In the genomic region with DNA sequence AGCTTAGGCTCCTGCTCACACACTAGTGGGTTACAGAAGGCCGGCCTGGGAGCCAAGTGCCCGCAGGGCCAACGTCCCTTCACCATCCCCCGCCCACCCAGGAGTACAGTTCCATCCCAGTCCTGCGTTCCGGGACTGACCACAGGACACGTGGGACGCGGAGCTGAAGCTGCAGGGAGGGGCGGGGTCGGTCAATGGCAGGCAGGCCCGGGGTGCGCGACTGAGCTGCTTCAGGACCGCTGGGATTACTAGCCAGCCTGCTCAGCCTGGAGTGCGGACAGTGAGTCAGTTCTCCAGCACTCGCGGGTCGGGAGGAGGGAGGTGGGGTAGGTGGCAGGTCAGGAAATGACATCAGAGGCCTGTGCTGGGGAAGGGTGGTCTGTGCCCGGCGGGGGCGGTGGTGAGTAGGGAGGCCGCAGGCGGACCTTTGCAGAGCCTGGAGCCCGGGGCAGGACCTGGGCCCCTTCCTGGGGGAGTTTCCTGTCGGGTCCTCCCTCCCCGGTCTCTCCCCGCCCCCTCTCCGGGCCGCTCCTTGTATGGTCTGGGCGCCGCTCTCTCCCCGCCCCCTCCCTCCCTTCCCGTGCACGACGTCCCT, we compare ENCODE assay signal across 7 mouse cellular contexts. TPM values are rescaled to one million over a fixed set of nuclear protein-coding genes. Genes with fewer than 3 reads are reported as not detected.
A peak's percentile ranks its signal among the peaks of the same experiment; 100 is the strongest.
DNase-seq lines count a peak whose midpoint lies in the region; ATAC-seq and TF ChIP-seq lines count a peak whose summit lies in the region.

A gene (plus strand): TSS at position 205 of the 595 bp plus-strand sequence.

- H3K4me3 ChIP-seq in intestine, postnatal 0 days (ENCODE audit: low read depth, low read length), result peak within 1 kb of the TSS; percentile 89
- H3K4me3 ChIP-seq in midbrain, embryonic 12.5 days, result peak within 1 kb of the TSS; percentile 78
- H3K4me3 ChIP-seq in small intestine, adult 2 months (ENCODE audit: low read depth, low read length), result peak within 1 kb of the TSS; percentile 79

- H3K4me2 ChIP-seq in intestine, postnatal 0 days (replicated peaks; ENCODE audit: low read depth), result peak within 1 kb of the TSS; percentile 96
- peak within 1 kb of the TSS; percentile 90 for H3K4me2 ChIP-seq in midbrain, embryonic 12.5 days (replicated peaks)

- no peaks in the 10 kb centered on the region for H3K9me3 ChIP-seq in intestine, postnatal 0 days (ENCODE audit: control insufficient read depth)
- no peaks in the 10 kb centered on the region for H3K9me3 ChIP-seq in midbrain, embryonic 12.5 days

- under 1% methylated on average over 23 of the region's 36 CpGs for WGBS in intestine, postnatal 0 days
- WGBS in midbrain, embryonic 12.5 days, result 0% methylated on average over 21 of the region's 36 CpGs
- 1% methylated on average over 30 of the region's 36 CpGs for WGBS in small intestine, adult 2 months

- H3K27me3 ChIP-seq in intestine, postnatal 0 days (replicated peaks; ENCODE audit: control insufficient read depth, insufficient read depth, low read length), result no peaks in the 10 kb centered on the region
- no peaks in the 10 kb centered on the region for H3K27me3 ChIP-seq in midbrain, embryonic 12.5 days
- H3K27me3 ChIP-seq in small intestine, adult 2 months (ENCODE audit: control insufficient read depth, insufficient read depth, low read length), result no peaks in the 10 kb centered on the region

- intact Hi-C loops in left cerebral cortex, postnatal 4 days (cut with DNase I), result no loop called here

- peaks cover 20% of the 10 kb centered on the region for H3K4me1 ChIP-seq in intestine, postnatal 0 days (replicated peaks; ENCODE audit: control insufficient read depth, insufficient read depth, low read length)
- H3K4me1 ChIP-seq in midbrain, embryonic 12.5 days, result peaks cover 28% of the 10 kb centered on the region
- peaks cover 30% of the 10 kb centered on the region for H3K4me1 ChIP-seq in small intestine, adult 2 months (ENCODE audit: control insufficient read depth, insufficient read depth, insufficient read length, low read length)

- H3K9ac ChIP-seq in intestine, postnatal 0 days (ENCODE audit: low read depth, low read length), result peak within 1 kb of the TSS; percentile 91
- peak within 1 kb of the TSS; percentile 84 for H3K9ac ChIP-seq in midbrain, embryonic 12.5 days (replicated peaks)

- H3K27ac ChIP-seq in intestine, postnatal 0 days (ENCODE audit: low read depth, low read length), result peak within 1 kb of the TSS; percentile 93
- H3K27ac ChIP-seq in midbrain, embryonic 12.5 days (replicated peaks), result peak within 1 kb of the TSS; percentile 90
- H3K27ac ChIP-seq in small intestine, adult 2 months (ENCODE audit: insufficient read depth, low read depth, low read length), result peak within 1 kb of the TSS; percentile 85

- TF ChIP-seq CTCF in intestine, postnatal 0 days (IDR thresholded peaks at IDR 0.05; ENCODE audit: low read depth), result peak; percentile 68
- 0 out of 2 replicates have a peak, but pooled peaks have one; percentile 23 for TF ChIP-seq CTCF in small intestine, adult 2 months (IDR thresholded peaks at IDR 0.05; ENCODE audit: extremely low read depth, insufficient read length, insufficient replicate concordance, low read depth, low read length)

- peaks cover 9% of the 10 kb centered on the region; the same call in 1 of the 2 replicates for H3K36me3 ChIP-seq in intestine, postnatal 0 days (ENCODE audit: control insufficient read depth, insufficient read depth)
- no peaks in the 10 kb centered on the region for H3K36me3 ChIP-seq in midbrain, embryonic 12.5 days
- peaks cover 13% of the 10 kb centered on the region for H3K36me3 ChIP-seq in small intestine, adult 2 months (ENCODE audit: control insufficient read depth, insufficient read depth, low read length)

- peak; percentile 97 for DNase-seq in adrenal gland, adult 2 months
- DNase-seq in embryo, embryonic 9.5 days (ENCODE audit: extremely low spot score), result peak; percentile 97
- DNase-seq in gonadal fat pad, adult 2 months (ENCODE audit: low read depth), result no peak
- DNase-seq in left cerebral cortex, postnatal 4 days, result peak; percentile 93

- no peak for TF ChIP-seq POLR2A in small intestine, adult 2 months (IDR thresholded peaks at IDR 0.05; ENCODE audit: low read depth, low read length)

- peak; percentile 94 for ATAC-seq in intestine, postnatal 0 days
- peak; percentile 93 for ATAC-seq in midbrain, embryonic 12.5 days (ENCODE audit: low FRiP score, low read depth)

RNA-seq across cellular contexts. Expression of the gene that starts here (rescaled TPM):
- total RNA-seq in adrenal gland, adult 2 months (2021), result 100 to 1,000 TPM in 1 of 2 experiments, 10 to 100 TPM in 1; 96.9 to 121 TPM
- 192 and 204 TPM in 2 replicates for polyA plus RNA-seq in adrenal gland, adult 2 months (2012; rRNA removed)
- polyA plus RNA-seq in gonadal fat pad, adult 2 months (2012; rRNA removed), result 105 and 140 TPM in 2 replicates
- polyA plus RNA-seq in intestine, postnatal 0 days (2015; fragmentation: Nextera tagmentation; extraction: Ambion mirVana), result 50.9 and 54.8 TPM in 2 replicates
- total RNA-seq in left cerebral cortex, postnatal 4 days (2021), result 10 to 100 TPM; 43.9 to 49.8 TPM
- 66.7 and 71.5 TPM in 2 replicates for polyA plus RNA-seq in midbrain, embryonic 12.5 days (2016; fragmentation: Nextera tagmentation; extraction: Ambion mirVana)
- polyA plus RNA-seq in small intestine, adult 2 months (2012; rRNA removed), result 104 and 222 TPM in 2 replicates
